Mouse (Mus musculus): ENCODE measurements at regions not wholly inside any gene's neighbourhood (a gene's known extent, or its start where the extent isn't known, plus 50 kb on each side); places are given as distances from the start of the nearest gene placed in this dataset.

DNA sequence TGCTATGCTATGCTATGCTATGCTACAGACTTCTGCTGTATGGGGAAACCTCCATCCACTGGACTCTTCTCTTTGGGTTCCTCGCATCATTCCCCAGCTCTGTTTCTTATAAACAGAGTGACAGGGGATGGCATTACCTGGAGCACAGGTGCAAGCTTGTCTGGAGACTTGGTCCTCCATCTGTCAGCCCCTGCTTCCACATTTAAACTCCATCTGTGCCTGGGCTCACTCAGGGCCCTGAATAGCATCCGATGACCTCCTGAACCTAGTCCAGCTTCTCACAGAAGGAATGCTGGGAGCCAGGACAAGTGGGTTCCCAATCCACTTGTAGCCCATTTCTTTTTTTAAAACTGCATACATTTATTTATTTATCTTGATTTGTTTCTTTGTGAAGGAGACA is 92.3 kb upstream of the Lhx5 start:
- TF ChIP-seq CTCF (IDR thresholded peaks at IDR 0.05; ENCODE audit: low read depth) = no peak
- TF ChIP-seq EP300 (IDR thresholded peaks at IDR 0.05; ENCODE audit: low read depth) = no peak
